Mouse (Mus musculus) testis, adult 2 months (tissue): Measurements from ENCODE around the gene Tiparp. TPM values are rescaled to one million over a fixed set of nuclear protein-coding genes. Genes with fewer than 3 reads are reported as not detected.

Experiments used
- H3K27ac ChIP-seq: fragments of 200-500 bp; 2 replicates; pipeline ENCODE4 v1.5.1; 2012; ENCODE audit warnings: low read depth, low read length; ENCODE audit not compliant: control insufficient read depth, insufficient read depth
- H3K27me3 ChIP-seq: fragments of 200-500 bp; 2 replicates; pipeline ENCODE4 v1.6.1; 2012; ENCODE audit warnings: mild to moderate bottlenecking, low read length, moderate library complexity; ENCODE audit not compliant: control insufficient read depth, insufficient read depth
- H3K36me3 ChIP-seq: fragments of 200-500 bp; 2 replicates; pipeline ENCODE4 v1.6.1; 2012; ENCODE audit warnings: mild to moderate bottlenecking, low read length; ENCODE audit not compliant: control insufficient read depth, insufficient read depth
- H3K4me1 ChIP-seq: fragments of 200-500 bp; 2 replicates; pipeline ENCODE4 v1.6.1; 2012; ENCODE audit warnings: low read length; ENCODE audit not compliant: control insufficient read depth, insufficient read depth
- H3K4me3 ChIP-seq: fragments of 200-500 bp; 2 replicates; pipeline ENCODE4 v1.5.1; 2012; ENCODE audit warnings: low read depth, mild to moderate bottlenecking, low read length, moderate library complexity, mixed read lengths; ENCODE audit not compliant: control insufficient read depth
- CTCF ChIP-seq: fragments of 200-500 bp; IDR thresholded peaks from 2 replicates; pipeline ENCODE4 v1.5.1; 2012; ENCODE audit warnings: low read depth, mild to moderate bottlenecking, inconsistent platforms, low read length, moderate library complexity; ENCODE audit not compliant: control insufficient read depth, insufficient read depth, insufficient replicate concordance
- POLR2A ChIP-seq: fragments of 200-500 bp; IDR thresholded peaks from 2 replicates; pipeline ENCODE4 v1.6.1; 2012; ENCODE audit warnings: low read depth, mild to moderate bottlenecking, inconsistent platforms, low read length, moderate library complexity; ENCODE audit not compliant: control insufficient read depth
- polyA plus RNA-seq: library from polyadenylated mRNA; depleted of rRNA; stranded (reverse); fragments of >200 nt; gene quantifications from 2 replicates; pipeline ENCODE4 v1.2.3, GENCODE M21; 2012

Tiparp gene
- polyA plus RNA-seq, 1 experiment = 3.7 TPM

DNA sequence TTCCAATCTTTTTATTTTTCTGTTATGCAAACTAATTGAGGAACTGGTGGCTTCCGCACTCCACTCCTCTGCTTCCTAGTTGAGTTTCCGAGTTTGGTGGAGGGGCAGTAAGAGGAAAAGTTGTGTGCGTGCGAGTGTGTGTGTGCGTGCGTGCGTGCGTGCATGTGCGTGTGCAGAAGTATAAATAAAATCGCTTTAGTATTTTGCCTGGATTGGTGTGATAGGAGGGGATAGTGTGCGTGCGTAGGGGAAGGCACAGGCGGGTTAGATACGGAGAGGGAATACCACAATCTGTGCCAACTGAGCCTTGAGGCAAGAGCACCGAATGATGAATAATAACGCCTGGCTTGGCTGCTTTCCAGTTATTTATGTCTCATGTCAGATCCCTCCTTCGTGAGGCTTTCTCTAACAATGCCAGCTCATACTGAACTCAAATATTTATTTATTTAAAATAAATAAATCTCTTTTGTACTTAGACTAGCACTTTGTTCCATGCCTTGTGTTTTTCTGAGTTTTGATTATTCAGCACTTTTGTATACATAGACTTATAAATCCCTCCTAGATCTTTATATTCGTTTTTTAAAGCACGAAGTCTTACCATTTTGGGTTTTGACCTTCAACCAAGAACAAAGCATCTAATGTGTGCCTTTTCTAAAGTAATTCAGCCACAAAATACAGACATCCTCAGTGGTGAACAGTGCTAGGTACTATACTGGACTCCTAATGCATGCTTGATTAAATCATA is 1.4 kb downstream of the Tiparp start:
- TF ChIP-seq CTCF = no peak
- TF ChIP-seq POLR2A = no peak
- H3K36me3 ChIP-seq = no peaks in the 10 kb centered on the region
- no peaks in the 10 kb centered on the region for H3K27me3 ChIP-seq
- peaks cover 7% of the 10 kb centered on the region for H3K4me1 ChIP-seq
- H3K4me3 ChIP-seq = peak overlapping the region; percentile 80
- peak overlapping the region; percentile 88 for H3K27ac ChIP-seq

GRCm38 (mm10) chr3:65533014-65533413 is 4.8 kb downstream of the Tiparp start:
- no peak for TF ChIP-seq POLR2A
- TF ChIP-seq CTCF = no peak
- H3K27me3 ChIP-seq = no peaks in the 10 kb centered on the region
- no peak overlapping the region for H3K4me3 ChIP-seq
- H3K36me3 ChIP-seq = no peaks in the 10 kb centered on the region
- H3K4me1 ChIP-seq = peaks cover 5% of the 10 kb centered on the region
- no peak overlapping the region for H3K27ac ChIP-seq

DNA sequence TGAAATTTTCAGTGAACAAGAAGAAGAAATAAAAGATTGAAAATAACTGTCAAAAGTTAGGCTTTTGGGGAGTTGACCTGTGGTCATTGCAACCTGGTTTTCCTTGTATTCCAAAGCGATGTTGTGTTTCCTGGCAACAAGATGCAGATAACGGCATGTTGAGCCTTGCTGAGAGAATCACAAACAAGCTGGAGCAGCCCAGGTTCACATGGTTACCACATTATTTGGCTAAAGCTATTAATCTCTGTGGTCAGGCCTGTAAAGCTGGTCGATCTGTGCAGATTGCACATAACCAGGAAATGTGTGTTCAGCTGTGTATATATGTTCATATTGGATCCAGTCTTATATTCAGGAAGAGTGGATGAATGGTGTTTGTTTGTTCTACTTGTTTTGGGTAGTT is 5.4 kb downstream of the Tiparp start:
- Histone ChIP-seq H3K36me3 (no peaks in the 10 kb centered on the region), H3K27ac (no peak overlapping the region), H3K4me1 (peaks cover 5% of the 10 kb centered on the region), H3K27me3 (no peaks in the 10 kb centered on the region), H3K4me3 (no peak overlapping the region)
- TF ChIP-seq CTCF = no peak
- no peak for TF ChIP-seq POLR2A

DNA sequence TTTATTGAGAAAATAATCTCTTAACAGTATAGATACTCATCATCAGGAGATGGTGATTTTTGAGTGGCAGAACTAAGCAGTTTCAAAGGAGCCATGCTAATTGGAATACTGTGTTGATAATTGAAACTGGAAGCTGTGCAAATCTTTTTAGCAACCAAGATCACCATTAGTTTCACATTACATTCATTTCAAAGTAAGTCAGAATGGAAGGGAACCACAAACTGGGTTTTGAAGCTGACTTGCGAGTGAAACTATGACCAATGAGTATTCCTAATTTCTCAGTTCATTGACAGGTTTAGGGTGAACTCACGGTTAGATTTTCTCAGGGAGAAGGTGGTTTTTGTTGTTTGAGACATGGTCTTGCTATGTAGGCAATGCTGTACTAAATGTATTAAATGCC is 6.3 kb downstream of the Tiparp start:
- Histone ChIP-seq H3K27ac (no peak overlapping the region), H3K4me3 (no peak overlapping the region), H3K36me3 (no peaks in the 10 kb centered on the region), H3K27me3 (no peaks in the 10 kb centered on the region), H3K4me1 (peaks cover 1% of the 10 kb centered on the region)
- no peak for TF ChIP-seq POLR2A
- TF ChIP-seq CTCF = no peak

DNA sequence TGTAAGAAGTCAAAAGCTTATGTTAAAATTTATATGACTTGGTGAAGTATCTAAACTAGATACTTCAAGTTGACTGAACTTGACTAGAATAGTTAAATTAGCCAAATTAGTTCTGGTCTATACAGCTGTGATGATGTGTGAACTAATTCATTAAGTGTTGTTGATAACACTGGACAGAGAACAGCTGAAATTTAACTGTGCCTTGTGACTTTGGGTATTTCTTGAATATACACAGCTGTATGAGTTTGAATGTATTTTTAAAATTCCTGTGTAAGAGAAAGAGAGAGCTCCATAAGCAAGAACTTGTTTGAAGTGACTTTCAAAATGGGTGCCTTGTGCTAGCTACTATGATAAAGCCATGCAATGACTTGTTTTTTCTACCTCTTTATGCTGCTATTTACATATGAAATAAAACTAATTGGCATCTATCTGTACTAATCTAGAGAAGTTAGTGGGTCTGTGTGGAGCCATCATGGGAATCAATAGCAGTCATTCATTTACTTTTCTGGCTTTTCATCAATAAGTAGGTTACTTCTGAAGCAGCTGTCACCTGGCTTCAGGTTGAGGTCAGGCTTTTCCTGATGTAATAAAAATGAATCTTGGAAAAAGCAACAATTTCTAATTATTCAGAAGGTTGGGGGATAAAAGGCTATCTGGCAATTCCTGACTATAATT is 7.0 kb downstream of the Tiparp start:
- no peak overlapping the region for H3K27ac ChIP-seq
- no peaks in the 10 kb centered on the region for H3K36me3 ChIP-seq
- TF ChIP-seq POLR2A (no peak), CTCF (no peak)
- H3K4me3 ChIP-seq = no peak overlapping the region
- no peaks in the 10 kb centered on the region for H3K27me3 ChIP-seq
- H3K4me1 ChIP-seq = no peaks in the 10 kb centered on the region

GRCm38 (mm10) chr3:65537288-65537687 is 9.1 kb downstream of the Tiparp start:
- Histone ChIP-seq H3K27me3 (no peaks in the 10 kb centered on the region), H3K4me3 (no peak overlapping the region), H3K36me3 (no peaks in the 10 kb centered on the region), H3K4me1 (no peaks in the 10 kb centered on the region), H3K27ac (no peak overlapping the region)
- TF ChIP-seq POLR2A (no peak), CTCF (no peak)

DNA sequence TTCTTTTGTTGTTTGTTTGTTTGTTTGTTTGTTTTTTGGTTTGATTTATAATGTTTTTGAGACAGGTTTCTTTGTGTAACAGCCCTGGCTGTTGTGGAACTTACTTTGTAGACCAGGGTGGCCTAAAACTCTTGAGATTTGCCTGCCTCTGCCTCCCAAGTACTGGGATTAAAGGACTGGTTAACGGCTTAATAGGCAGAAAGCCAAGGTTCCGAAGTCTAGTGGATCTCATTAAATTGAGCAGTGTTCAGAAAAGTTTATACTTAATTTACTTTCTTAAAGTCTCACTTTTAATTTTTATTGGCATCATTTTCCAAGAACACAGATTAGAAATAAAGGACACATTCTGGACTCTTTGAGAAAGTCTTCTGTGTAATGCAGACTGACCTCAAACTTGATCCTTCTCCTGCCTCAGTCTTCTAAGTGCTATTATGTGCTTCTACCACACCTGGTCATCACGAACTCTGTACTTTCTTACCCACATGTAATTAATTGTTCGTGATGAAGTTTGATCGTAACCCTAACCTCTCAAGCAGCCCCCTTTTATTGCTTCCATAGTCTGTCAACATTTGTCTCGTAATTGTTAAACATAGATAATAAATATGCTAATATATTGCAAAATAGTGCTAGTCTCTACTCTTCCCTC is 12.8 kb downstream of the Tiparp start:
- H3K36me3 ChIP-seq = no peaks in the 10 kb centered on the region
- no peak overlapping the region for H3K27ac ChIP-seq
- H3K27me3 ChIP-seq = no peaks in the 10 kb centered on the region
- TF ChIP-seq CTCF (no peak), POLR2A (no peak)
- H3K4me1 ChIP-seq = no peaks in the 10 kb centered on the region
- no peak overlapping the region for H3K4me3 ChIP-seq
